Mouse (Mus musculus) embryonic facial prominence, embryonic 10.5 days (tissue): ENCODE measurements at regions not wholly inside any gene's neighbourhood (a gene's known extent, or its start where the extent isn't known, plus 50 kb on each side); places are given as distances from the start of the nearest gene placed in this dataset.

ENCODE experiments used
- DNase-seq: peaks from one replicate; pipeline ENCODE4 v3.0.0-alpha.2; 2017; ENCODE audit warnings: low spot score
- H3K27ac ChIP-seq: fragments of 300-500 bp; sonication (generic); replicated peaks from 2 replicates; pipeline ENCODE4 v1.5.1; 2016; ENCODE audit warnings: mild to moderate bottlenecking
- H3K27me3 ChIP-seq: fragments of 300-500 bp; sonication (generic); replicated peaks from 2 replicates; pipeline ENCODE4 v1.6.1; 2016; ENCODE audit warnings: low read depth, mild to moderate bottlenecking; ENCODE audit not compliant: poor library complexity, severe bottlenecking
- H3K36me3 ChIP-seq: fragments of 300-500 bp; sonication (generic); replicated peaks from 2 replicates; pipeline ENCODE4 v1.6.1; 2016; ENCODE audit warnings: mild to moderate bottlenecking, moderate library complexity
- H3K4me1 ChIP-seq: fragments of 300-500 bp; sonication (generic); 2 replicates; pipeline ENCODE4 v1.6.1; 2016
- H3K4me3 ChIP-seq: fragments of 300-500 bp; sonication (generic); 2 replicates; pipeline ENCODE4 v1.5.1; 2016; ENCODE audit warnings: mild to moderate bottlenecking, moderate library complexity
- H3K9me3 ChIP-seq: fragments of 300-500 bp; sonication (generic); 2 replicates; pipeline ENCODE4 v1.6.1; 2016; ENCODE audit warnings: mild to moderate bottlenecking
- WGBS: fragments of 180-500 bp; shearing (Covaris S2); methylation state at CpG from one replicate; pipeline ENCODE4 v1.1.7; 2016; 5-methylcytosine and 5-hydroxymethylcytosine counted together

DNA sequence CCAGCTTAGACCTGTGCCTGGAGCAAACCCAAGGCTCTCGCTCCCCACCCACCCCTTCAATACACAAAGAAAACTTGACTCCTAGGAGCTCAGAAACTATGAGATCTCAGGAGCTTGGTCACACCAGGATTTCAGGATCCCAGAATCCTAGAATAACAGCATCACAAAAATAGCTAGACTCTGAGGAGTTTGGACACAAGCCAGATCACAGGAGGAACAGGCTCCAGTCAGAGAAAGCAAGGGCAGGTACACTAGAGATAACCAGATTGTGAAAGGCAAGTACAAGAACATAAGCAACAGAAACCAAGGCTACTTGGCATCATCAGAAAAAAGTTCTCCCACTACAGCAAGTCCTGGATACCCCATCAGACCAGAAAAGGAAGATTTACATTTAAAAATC, 221.5 kb downstream of the Epha7 start:
- Histone ChIP-seq H3K9me3 (peaks cover 4% of the 10 kb centered on the region; the same call in 1 of the 2 replicates), H3K4me1 (no peaks in the 10 kb centered on the region), H3K27me3 (no peaks in the 10 kb centered on the region), H3K27ac (no peak overlapping the region), H3K4me3 (no peak overlapping the region), H3K36me3 (no peaks in the 10 kb centered on the region)
- WGBS = 92% methylated on average over 1 of the region's 1 CpGs
- no peak for DNase-seq

DNA sequence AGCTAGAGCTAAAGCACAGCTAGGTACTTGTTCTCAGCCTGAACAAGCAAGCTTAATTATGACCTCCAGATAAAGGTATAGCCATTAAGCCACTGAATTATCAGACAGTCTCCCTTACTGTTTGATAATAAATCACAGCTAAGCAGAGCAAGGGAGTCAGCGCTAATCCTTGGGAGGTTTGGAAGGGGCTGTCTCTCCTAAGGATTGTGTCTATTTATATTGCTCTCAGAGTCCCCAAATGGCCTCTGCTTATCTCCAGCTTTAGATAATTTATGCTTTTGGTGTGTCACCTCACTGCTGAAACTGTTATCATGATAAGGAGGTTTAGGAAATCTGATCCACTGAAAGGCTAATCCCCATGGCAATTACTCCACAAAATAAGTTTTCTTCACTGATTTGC, 227.1 kb downstream of the Epha7 start:
- H3K27me3 ChIP-seq = no peaks in the 10 kb centered on the region
- no peak overlapping the region for H3K27ac ChIP-seq
- no peaks in the 10 kb centered on the region for H3K36me3 ChIP-seq
- no peaks in the 10 kb centered on the region for H3K4me1 ChIP-seq
- H3K9me3 ChIP-seq = no peaks in the 10 kb centered on the region
- no peak overlapping the region for H3K4me3 ChIP-seq
- 58% methylated on average over 1 of the region's 1 CpGs for WGBS
- no peak for DNase-seq

DNA sequence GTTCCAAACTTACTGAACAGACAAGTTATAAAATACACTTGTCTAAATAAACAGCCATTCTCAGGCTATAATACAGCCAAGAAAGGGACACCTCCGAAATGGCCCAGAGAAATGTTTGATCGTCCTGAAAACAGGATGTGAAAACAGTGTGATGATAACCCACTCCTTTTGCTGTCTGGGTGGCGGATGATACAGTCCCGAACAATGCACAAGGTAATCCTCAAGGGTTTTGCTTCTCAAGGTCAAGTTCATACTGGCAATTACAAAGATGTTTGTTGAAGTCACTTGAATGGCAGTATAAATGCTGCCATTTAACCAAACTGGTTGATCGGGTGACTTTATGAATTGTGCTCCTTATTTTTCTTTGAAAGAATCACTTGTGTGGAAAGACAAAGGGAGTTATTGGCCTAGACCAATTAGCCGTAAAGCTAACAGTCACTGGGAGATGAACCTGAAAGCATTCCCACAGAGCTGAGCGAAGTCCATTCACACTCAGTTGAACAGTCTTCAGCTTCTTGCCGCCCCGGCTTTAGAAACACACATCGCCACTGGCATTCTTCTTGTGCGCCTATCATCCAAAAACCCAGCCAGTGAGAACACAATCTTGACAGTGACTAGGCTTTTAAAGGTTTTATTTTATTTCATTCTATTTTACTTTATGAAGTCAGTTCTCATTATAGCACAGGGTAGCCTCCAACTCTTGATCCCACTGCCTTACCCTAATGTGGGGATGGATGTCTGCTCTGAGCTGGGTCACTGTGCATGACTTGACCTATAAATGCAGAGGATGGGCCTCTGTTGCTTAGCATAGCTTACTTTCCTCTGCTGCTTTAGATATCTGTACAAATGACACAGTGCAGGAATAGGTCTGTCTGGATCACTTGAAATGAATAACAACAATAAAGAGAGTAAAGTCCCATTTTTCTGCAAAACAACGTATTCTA, 256.0 kb downstream of the Epha7 start:
- Histone ChIP-seq H3K27me3 (no peaks in the 10 kb centered on the region), H3K4me1 (peaks cover 15% of the 10 kb centered on the region), H3K36me3 (no peaks in the 10 kb centered on the region), H3K4me3 (no peak overlapping the region), H3K27ac (no peak overlapping the region), H3K9me3 (no peaks in the 10 kb centered on the region)
- 69% methylated on average over 12 of the region's 12 CpGs for WGBS
- no peak for DNase-seq

DNA sequence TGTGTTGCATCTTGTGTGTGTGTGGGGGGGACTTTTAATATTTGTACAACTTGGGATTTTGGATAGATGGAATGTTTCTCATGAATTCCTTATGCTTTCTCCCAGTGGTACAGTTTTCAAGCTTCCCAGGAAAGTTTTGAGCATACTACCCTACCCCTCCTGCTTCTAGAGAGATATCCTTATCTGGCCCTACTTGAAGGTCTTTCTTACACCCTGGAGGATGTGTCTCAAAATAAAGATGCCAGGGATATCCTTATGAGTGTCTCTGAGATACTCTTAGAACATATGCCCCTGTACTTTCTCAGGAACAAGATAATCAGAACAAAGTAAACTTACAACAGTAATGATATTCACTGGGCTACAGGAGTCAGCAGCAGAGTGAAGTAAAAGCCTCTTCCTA, 261.3 kb downstream of the Epha7 start:
- DNase-seq = no peak
- H3K36me3 ChIP-seq = no peaks in the 10 kb centered on the region
- H3K9me3 ChIP-seq = no peaks in the 10 kb centered on the region
- H3K27ac ChIP-seq = no peak overlapping the region
- no peaks in the 10 kb centered on the region for H3K27me3 ChIP-seq
- H3K4me3 ChIP-seq = no peak overlapping the region
- no peaks in the 10 kb centered on the region for H3K4me1 ChIP-seq

- DNase-seq = no peak
- Histone ChIP-seq H3K27me3 (no peaks in the 10 kb centered on the region), H3K36me3 (no peaks in the 10 kb centered on the region), H3K27ac (no peak overlapping the region), H3K4me3 (no peak overlapping the region), H3K4me1 (no peaks in the 10 kb centered on the region), H3K9me3 (no peaks in the 10 kb centered on the region)
- 77% methylated on average over 3 of the region's 3 CpGs for WGBS
These were observed 261.9 kb downstream of the Epha7 start for GRCm38 (mm10) chr4:29074851-29075250.

- Histone ChIP-seq H3K4me3 (no peak overlapping the region), H3K9me3 (no peaks in the 10 kb centered on the region), H3K27ac (no peak overlapping the region), H3K27me3 (no peaks in the 10 kb centered on the region), H3K4me1 (no peaks in the 10 kb centered on the region), H3K36me3 (no peaks in the 10 kb centered on the region)
- 95% methylated on average over 3 of the region's 3 CpGs for WGBS
- DNase-seq = no peak
These were observed 263.8 kb downstream of the Epha7 start for GRCm38 (mm10) chr4:29076683-29077082.

GRCm38 (mm10) chr4:29078391-29078790, 265.5 kb downstream of the Epha7 start:
- H3K4me3 ChIP-seq = no peak overlapping the region
- no peak overlapping the region for H3K27ac ChIP-seq
- peaks cover 3% of the 10 kb centered on the region; the same call in 1 of the 2 replicates for H3K4me1 ChIP-seq
- no peaks in the 10 kb centered on the region for H3K27me3 ChIP-seq
- DNase-seq = no peak
- 97% methylated on average over 3 of the region's 3 CpGs for WGBS
- H3K9me3 ChIP-seq = no peaks in the 10 kb centered on the region
- H3K36me3 ChIP-seq = no peaks in the 10 kb centered on the region

GRCm38 (mm10) chr4:29083545-29084290, 270.8 kb downstream of the Epha7 start:
- no peak for DNase-seq
- WGBS = 75% methylated on average over 5 of the region's 5 CpGs
- H3K36me3 ChIP-seq = no peaks in the 10 kb centered on the region
- no peak overlapping the region for H3K4me3 ChIP-seq
- H3K4me1 ChIP-seq = peaks cover 3% of the 10 kb centered on the region; the same call in 1 of the 2 replicates
- H3K9me3 ChIP-seq = no peaks in the 10 kb centered on the region
- H3K27me3 ChIP-seq = no peaks in the 10 kb centered on the region
- no peak overlapping the region for H3K27ac ChIP-seq

DNA sequence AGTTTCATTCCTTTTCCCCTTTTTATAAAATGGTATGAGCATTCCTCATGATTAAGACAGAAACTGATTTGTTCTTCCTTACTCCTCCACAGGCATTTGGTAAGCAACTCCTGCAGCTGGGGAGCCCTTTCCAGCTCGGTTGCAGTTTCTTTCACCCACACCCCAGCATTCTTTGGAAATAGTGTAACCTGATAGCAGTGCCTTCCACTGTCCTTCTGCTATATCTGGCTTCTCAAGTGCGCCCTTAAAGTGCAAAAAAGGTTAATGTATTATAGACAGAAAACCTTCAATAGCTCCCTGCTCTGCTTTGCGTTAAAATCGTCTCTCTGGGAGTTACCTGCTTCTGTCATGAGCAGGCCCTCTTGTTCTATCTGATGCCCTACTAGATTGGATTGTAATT, 278.0 kb downstream of the Epha7 start:
- Histone ChIP-seq H3K4me1 (peaks cover 22% of the 10 kb centered on the region), H3K4me3 (no peak overlapping the region), H3K36me3 (no peaks in the 10 kb centered on the region), H3K27ac (no peak overlapping the region), H3K27me3 (no peaks in the 10 kb centered on the region), H3K9me3 (no peaks in the 10 kb centered on the region)
- no peak for DNase-seq
- WGBS = 29% methylated on average over 4 of the region's 4 CpGs

DNA sequence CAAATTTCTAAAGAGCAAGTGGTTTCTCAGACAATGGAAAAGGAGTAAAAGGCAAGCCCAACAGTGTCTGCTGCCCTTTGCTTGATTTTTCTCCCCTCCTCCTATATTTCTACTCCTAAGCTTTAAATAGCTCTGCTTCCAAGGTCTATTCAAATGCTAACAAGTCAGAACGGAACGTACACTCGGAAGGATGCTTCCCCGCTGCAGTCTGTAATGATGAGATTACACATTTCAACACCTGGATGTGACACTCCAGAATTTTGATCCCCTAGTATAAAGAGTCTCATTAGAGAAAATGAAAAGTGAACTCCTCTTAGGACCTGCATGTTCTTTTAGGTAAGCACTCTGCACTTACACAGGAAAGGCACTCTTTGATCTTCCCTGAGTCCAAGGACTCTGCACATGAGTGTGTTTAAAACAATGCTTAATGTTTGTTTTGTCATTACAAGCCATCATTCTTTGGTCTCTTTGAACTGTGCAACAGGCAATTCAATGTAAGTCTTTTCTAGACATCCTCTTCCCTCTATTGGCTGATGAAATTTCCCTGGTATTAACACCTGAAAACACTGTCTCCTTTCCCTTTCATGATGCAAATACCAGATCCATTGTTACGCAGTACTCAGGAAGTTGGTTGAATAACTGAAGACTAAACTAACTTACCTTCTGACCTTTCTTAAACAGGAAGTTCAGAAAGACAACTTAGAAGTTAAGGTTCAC, 278.7 kb downstream of the Epha7 start:
- Histone ChIP-seq H3K4me1 (peaks cover 22% of the 10 kb centered on the region), H3K27ac (no peak overlapping the region), H3K27me3 (no peaks in the 10 kb centered on the region), H3K36me3 (no peaks in the 10 kb centered on the region), H3K4me3 (no peak overlapping the region), H3K9me3 (no peaks in the 10 kb centered on the region)
- no peak for DNase-seq
- WGBS = 57% methylated on average over 5 of the region's 5 CpGs

DNA sequence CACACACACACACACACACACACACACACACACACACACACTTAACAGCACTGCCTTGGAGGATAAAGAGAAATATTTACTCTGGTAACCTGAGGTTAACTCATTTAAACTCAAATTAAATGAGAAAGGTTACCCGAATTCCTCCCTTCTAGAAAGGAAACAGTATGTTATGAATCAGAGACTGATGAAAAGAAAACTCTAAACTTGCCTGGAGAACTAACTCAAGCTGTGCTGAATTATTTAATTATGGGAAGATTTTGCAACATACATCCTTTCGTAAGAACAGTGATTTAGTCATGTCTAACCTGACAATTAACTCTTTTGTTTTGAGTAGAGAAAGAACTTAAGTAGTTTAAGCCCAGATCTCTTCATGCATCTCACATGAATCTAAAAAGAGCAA, 289.4 kb downstream of the Epha7 start:
- 40% methylated on average over 2 of the region's 2 CpGs for WGBS

DNA sequence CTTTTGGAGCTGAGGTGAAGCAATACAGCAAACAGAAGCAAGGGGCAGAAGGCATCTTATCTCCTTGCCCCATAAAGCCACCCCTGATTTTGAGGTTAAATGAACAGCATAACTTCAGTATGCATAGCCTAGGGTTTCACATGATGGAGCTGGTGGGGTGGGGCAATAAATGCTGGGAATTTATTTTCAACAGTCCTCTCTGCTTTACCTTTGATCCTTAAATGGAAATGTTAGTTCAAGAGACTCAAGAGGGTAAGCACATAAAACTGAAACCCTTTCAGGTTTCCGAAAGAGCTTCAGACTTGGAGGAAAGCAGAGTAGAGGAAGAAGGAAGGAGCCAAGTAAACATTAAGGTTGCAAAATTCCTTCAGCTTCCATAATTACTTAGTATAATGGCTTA, 290.5 kb downstream of the Epha7 start:
- Histone ChIP-seq H3K27ac (peak overlapping the region; percentile 19; the same call in 1 of the 2 replicates), H3K36me3 (no peaks in the 10 kb centered on the region), H3K27me3 (no peaks in the 10 kb centered on the region), H3K4me1 (peaks cover 19% of the 10 kb centered on the region), H3K4me3 (no peak overlapping the region), H3K9me3 (no peaks in the 10 kb centered on the region)
- no peak for DNase-seq
- 69% methylated on average over 1 of the region's 1 CpGs for WGBS

More for the DNA sequence above, 289.4 kb downstream of the Epha7 start:
- H3K4me3 ChIP-seq = no peak overlapping the region
- DNase-seq = no peak
- no peaks in the 10 kb centered on the region for H3K9me3 ChIP-seq
- H3K27ac ChIP-seq = peak overlapping the region; percentile 59
- H3K27me3 ChIP-seq = no peaks in the 10 kb centered on the region
- peaks cover 19% of the 10 kb centered on the region for H3K4me1 ChIP-seq
- no peaks in the 10 kb centered on the region for H3K36me3 ChIP-seq
